Mouse (Mus musculus) thymus, adult 18-20 months (tissue): ENCODE data around the gene Med16.

Source experiments
- DNase-seq, 2 experiments: peaks; one replicate each; pipeline ENCODE4 v3.0.0; 2022; ENCODE audit warnings: mixed read lengths in 2 of 2

Gene Med16

DNA sequence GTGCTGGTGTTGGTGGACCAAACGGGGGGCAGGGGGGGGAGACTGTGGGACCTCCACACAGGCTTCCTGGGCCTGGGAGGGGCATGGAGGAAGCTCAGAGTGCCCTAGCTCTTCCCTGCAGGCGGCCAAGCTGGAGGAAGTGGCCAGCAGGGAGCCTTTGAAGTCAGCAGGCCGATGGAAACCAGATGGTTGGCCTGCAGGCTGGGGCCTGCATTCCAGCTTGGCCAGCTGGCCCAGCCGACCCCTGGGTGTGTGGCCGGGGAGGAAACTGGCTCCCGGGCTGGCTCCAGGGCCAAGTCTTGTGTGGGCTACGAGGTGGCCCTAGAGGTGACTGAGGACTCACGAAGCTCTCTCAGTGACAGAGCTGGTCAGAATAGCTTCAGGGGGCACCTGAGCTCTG is 24.0 kb upstream of the Med16 start:
- no peak for DNase-seq

DNA sequence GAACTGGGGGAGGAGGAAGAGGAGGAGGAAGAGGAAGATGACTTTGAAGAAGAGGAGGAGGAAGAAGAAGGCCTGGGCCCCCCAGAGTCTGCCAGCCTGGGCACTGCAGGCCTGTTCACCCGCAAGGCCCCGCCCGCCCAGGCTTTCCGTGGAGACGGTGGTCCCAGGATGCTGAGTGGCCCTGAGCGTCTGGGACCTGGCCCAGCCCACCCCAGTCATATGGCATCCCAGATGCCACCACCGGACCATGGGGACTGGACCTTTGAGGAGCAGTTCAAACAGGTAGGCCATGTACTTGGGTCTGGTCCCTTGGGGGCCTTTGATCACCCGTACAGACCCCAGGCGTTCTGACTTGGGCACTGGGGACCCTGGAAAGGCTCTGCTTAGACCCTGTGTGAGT is 23.1 kb upstream of the Med16 start:
- DNase-seq = no peak

- no peak for DNase-seq
Observed at GRCm38 (mm10) chr10:79930826-79931186, 22.1 kb upstream of the Med16 start.

DNA sequence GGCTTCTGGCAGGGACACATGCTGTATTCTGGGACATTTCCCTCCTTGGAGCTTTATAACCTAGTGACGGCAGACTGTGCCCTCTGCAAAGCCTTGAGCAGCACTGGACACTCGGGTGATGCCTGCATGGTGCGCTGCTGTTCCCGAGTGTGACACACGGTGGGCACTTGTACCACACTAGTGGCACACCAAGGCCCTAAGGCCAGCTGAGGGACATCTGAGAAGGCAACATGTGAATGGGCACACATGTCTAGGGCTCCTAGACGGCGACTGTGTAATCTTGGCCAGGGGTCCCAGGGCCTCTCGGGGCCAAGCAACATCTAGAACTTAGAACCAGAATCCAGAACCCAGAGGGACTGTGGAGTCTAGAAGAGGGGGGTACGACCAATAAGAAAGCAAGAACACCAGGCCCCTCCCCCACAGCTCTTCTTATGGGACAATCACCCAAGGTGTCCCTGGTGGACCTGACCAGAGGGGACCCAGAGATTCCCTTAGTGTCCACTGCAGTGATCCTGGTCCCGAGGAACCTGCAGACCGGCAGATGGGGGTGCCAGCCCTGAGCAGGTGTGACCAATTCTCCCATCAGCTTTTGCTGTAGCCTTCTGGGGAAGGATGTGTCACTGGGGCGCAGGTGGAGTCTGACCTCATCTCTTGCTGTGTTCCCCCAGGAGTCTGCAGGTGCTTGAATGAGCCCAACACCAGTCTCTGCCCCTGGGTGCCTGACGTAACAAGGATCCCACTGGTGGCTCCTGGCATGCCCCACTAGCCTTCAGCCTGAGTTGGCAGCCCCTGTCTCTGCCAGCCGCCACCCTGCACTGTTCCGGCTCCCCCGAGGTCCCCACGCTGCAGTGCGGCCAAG is 21.5 kb upstream of the Med16 start:
- DNase-seq = no peak

DNA sequence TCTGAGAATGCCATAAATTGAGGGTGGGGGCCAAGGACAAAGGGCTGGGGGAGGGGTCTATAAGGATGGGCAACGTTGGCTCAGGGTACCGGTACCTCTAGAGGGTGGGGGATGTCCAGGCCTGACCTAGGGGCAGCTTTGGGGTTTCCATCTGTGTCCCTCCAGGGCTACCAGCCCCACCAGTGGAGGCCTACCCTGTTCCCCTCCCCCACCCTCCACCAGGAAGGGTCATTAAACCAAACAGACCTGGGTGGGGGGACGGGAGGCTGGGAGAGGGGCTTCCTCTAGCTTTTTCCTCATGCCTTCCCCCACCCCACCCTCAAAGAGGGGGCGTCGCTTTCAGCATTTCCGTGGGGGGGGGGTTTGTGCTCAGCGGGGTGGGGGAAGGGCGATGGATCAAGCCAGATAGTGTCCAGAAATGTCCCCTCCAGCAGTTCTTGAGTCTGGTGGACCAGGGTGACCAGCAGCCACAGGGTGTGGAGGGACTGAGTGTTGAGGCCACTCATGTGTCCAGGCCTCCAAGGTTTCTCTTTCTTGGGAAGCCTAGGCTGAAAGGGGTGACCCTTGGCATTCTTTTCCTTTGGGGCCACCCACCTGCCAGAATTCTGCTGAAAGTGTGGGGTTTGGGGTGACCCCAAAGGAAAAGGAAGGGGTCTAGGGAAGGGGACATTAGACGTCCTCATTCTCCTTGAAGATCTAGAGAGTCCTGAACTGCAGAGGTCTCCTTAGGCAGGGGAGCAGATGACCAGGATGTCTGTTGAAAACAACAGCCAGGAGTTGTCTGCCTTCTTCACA is 20.4 kb upstream of the Med16 start:
- DNase-seq = no peak

- DNase-seq = no peak
Observed at GRCm38 (mm10) chr10:79928030-79928694, 19.4 kb upstream of the Med16 start.

DNA sequence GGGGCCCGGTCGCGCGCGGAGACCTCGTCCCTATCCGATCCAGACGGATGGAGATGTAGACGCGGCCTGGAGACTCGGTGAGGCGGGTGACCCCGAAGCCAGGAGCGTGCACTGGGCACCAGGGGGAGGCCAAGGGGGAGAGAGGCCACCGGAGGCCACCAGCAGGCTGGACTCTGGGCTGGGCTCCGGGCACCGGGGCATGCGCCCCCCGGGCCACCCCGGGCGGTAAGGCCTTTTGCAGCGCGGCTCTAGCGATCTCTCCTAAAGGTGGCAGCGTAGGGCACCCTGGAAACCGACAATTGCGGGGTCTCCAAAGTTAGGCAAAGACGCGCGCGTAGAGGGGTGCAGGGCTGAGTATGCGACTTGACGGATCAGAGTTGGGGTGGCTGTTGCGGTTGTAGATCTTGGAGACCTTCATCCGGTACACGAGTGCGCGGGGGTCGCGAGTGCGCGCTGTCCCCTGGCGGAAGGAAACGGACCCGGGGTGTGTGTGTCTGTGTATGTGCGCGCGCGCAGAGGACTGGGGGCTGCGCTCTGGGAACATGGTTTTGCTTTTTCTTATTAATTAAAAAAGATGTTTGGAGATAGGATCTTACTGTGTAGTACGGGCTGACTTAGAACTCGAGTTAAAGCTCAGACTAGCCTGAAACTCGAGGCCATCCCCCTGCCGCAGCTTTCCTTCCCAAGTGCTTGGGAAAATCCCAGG is 18.8 kb upstream of the Med16 start:
- peak; percentile 75 to 82 for DNase-seq

GRCm38 (mm10) chr10:79926491-79927323 is 18.0 kb upstream of the Med16 start, which contains the start of gene Arid3a:
Arid3a (plus strand) TSS chr10:79927043.
- DNase-seq = peak; percentile 79 to 85

DNA sequence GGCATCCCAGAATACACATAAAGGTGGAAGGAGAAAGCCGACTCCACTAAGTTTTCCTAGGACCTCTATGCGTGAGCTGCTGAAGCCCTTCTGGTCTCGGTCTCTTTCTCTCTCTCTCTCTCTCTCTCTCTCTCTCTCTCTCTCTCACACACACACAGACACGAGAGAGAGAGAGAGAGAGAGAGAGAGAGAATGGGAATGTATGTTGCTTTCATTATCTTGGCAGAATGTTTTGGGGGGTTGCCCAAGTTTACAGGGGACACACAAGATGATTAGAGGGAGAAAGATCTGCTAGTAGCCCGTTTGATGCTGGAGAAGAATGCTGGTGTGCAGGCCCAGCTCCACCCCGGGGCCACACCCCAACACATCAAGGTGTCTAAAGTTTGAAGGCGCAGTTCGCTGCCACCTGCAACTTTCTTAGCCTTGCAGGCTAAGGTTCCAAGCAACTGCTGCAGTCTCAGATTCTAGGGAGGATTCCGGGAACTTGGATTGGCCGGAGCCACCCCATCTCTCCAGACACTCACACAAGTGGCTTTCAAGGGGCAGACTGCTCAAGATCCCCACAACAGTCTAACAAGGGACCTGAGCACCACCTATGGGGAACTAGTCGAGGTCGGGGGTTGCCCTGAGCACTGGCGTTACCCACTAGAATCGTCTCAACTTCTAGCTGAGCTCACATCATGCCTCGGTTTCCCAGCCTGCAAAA is 17.2 kb upstream of the Med16 start:
- no peak for DNase-seq

DNA sequence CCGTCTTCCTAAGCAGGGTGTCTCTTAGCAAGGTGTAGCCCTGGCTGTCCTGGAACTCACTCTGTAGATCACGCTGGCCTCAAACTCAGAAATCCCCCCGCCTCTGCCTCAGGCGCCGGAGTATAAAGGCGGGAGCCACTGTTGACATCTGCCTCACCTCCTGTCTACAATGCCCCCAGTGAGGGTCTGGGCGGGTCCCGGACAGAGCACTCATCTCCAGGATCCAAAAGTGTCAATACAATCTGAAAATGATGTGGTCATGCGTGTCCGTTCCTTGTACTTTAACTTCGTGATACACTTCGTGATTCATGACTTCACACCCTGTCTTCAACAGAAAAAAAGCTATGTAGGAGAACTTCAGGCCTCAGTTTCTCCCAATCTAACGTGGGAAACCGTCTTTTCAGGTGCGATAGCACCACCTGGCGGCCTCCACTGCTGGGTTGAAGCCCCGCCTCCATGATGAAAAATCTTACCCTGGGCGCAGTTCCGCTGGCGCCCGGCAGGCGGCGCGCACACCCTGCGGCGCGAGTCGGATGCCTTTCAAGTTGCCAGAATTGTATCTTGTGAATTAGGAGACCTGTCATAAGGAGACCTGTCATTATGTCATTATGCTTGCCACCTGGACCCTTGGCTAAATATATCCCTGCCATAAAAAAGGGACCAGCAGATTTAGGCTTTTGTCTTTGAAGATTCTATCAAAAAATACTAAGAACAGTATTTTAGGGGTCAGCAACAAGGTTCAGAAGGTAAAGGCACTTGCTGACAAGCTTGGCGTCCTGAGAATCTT is 16.5 kb upstream of the Med16 start:
- DNase-seq = peak; percentile 80 to 82

GRCm38 (mm10) chr10:79921572-79921971 is 12.8 kb upstream of the Med16 start:
- no peak for DNase-seq

DNA sequence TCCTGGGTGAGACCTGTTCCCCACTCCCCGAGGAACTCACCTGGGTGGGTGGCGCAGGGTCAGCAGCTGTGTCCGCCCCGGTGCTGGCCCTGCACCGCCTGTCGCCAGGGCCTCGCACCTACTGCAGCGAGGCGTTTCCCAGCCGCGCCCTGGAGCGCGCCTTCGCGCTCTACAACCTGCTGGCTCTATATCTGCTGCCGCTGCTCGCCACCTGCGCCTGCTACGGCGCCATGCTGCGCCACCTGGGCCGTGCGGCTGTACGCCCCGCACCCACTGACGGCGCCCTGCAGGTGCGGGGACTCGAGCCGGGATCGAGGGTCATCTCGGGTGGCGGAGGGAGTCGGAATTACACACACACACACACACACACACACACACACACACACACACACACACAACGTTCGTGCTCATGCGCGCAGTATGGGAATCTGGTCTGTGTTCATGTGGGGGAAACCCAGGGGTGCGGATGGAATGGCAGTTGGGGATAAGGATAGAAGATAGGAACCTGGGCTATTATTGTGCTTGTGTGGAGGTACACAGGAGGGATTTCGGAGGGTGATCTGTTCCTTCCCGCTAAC is 12.3 kb upstream of the Med16 start, which contains the start of gene R3hdm4:
Gene R3hdm4, minus strand, starts transcription at position 251 of the 578 bp plus-strand sequence.
- DNase-seq = no peak

GRCm38 (mm10) chr10:79920056-79920890 is 11.6 kb upstream of the Med16 start:
- DNase-seq = no peak

DNA sequence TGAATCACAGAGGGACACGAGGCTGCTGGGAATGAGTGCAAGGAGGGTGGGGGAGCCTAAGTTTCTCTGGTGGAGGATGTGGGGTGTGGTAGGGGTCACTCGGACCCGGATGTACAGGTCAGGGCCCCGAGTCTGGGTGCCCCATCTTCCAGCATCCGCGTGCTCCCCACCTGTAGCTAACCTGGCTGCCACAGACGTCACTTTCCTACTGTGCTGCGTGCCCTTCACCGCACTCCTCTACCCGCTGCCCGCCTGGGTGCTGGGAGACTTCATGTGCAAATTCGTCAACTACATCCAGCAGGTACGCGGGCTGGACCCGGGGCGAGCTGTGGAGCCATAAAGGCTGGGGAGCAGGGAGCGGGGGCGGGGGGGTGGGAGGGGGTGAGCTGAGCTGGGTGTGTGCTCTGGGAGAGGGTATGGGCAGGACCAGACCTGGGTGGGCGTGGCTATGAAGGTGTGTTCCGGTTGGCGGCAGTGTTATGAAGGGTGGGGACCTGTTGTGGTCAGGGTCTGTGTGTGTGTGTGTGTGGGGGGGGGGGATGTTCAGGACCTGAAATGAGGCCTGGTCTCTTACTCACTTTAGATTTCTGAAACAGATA is 10.6 kb upstream of the Med16 start:
- DNase-seq = no peak

- DNase-seq = no peak
Observed at GRCm38 (mm10) chr10:79918231-79919078, 9.7 kb upstream of the Med16 start.

GRCm38 (mm10) chr10:79917532-79918100 is 8.9 kb upstream of the Med16 start:
- DNase-seq = no peak
